Mouse (Mus musculus): Measurements from ENCODE around the gene Reep6.
"Not testable (repeated sequence)": the region's sequence is repeated elsewhere in the genome, so short reads cannot be mapped to it uniquely, and the experiment has no call there.

Reep6 gene

DNA sequence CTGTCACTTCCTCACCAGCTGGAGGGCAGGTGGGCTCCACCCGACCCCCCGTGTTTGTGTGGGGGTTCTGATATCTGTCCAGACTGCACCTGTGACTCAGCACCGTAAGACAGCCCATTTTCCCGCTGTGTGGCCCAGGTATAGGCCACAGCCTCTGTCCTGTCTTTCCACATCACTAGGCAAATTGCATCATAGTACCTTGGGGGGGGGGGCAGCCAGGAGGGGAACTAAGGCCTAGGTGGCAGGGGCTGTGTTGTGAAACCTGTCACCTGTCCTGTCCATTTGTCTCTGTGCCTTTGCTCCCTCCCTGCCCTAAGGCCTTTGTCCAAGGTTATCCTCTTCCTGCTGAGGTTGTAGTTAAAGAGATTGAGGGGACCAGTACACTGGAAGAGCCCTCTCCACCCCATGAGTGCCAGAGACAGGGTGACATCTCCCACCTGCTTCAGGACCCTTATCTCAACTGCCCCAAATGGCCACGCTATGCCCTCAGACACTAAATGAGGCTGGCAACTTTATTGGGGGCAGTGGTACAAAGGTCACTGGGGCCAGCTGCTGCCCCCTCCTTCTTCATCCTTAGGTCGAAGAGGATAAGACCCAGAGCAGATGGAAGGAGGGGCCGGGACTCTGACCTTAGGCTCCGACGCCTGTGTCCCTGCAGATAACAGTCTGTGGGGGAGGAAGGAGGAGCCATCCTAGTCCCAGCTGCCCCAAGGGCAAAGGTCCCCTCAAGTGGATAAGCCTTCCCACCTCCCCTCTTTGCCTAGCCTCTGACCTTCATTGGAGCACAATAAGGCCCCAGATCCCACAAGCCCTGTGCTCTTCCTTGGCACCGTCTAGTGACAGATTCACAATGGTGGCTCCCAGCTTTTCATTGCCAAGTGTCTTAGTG, 2.1 kb downstream of the Reep6 start:
- no peaks in the 10 kb centered on the region for H3K36me3 ChIP-seq (ENCODE audit: control insufficient read depth, insufficient read depth, low read length, poor library complexity, severe bottlenecking)
- DNase-seq (ENCODE audit: low read depth, low spot score) = no peak
- H3K27me3 ChIP-seq (ENCODE audit: control insufficient read depth, insufficient read depth, low read length, poor library complexity, severe bottlenecking) = no peaks in the 10 kb centered on the region

DNA sequence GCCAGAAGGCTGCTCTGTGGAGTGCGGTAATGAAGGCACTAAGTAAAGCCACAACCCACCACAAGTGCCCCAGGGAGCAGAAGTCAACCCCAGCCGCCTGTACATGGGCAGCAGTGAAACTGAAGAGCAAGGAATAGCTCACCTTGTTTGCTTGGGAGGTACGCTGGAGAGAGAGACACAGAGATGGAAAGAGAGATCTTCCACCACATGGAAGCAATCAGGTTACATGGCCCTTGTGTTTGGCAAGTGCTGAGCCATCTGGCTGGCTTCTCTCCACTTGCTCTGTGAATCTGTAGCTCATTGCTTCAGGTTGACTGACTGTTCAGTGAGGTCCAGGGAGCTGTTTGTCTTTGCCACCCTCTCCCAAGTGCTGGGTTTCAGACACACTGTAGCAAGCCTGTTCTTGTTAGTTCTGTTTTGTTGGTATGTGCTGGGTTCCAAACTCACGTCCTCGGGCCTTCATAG, 2.8 kb downstream of the Reep6 start:
- no peak for DNase-seq (ENCODE audit: low read depth, low spot score)
- Histone ChIP-seq H3K36me3 (ENCODE audit: control insufficient read depth, insufficient read depth, low read length, poor library complexity, severe bottlenecking) (no peaks in the 10 kb centered on the region), H3K27me3 (ENCODE audit: control insufficient read depth, insufficient read depth, low read length, poor library complexity, severe bottlenecking) (no peaks in the 10 kb centered on the region)

DNA sequence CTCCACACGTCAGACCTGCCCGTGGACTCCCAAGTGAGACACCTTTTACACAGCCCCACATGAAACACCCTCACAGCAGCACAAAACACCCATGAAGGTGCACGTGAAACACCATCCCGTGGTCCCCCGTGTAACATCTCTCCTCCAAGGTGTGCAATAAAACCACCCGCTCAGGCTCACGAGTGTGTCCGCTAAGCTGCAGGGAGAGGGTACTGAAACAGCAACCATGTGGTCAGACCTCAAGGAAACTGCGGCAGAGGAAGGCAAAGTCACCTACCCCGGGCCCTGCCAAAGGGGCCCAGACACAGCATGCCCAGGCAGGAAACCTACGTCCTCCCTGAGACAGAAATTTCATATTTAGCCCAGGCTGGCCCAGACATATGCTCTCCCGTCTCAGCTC, 6.5 kb downstream of the Reep6 start:
- no peak for DNase-seq (ENCODE audit: low read depth, low spot score)

DNA sequence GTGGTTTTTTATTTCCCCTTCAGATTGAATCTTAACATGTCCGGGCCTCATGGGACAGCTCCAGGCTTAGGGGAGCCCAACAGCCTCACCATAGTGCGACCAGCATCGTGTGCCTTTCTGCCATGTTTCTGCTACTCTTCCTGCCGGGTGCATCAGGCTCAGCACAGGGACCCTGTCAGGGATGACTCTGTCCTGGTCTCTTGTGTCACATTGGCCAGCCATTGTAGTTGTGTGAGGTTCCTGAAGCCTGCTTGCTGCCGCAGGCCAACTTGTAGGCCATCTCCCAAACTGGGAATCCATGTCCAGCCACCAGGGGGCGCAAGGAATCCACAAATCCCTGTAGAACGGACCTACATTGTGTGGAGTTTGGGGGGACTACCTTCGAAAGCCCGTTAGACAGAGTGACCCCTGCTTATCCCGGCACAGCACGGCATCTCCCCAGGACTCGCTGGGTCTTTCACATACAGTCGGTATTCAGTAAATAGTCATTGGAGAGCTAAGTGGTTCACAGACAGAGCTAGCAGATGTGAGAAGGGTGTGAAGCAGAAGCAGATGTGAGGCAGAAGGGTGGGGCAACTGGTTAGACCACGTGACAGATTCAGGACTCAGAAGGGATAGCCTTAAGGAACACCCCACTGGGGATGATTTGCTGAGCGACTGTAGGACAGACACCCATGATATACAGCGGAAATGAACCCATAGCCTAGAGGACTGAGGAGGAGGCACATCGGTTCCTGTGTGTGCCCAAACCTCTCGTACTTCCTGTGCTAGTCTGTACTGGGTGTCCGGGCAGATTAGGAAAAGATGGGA, 10.4 kb downstream of the Reep6 start:
- Histone ChIP-seq H3K27me3 (ENCODE audit: control insufficient read depth, insufficient read depth, low read length, poor library complexity, severe bottlenecking) (0 out of 2 replicates have a peak, but pooled peaks cover 2% of the 10 kb centered on the region), H3K36me3 (ENCODE audit: control insufficient read depth, insufficient read depth, low read length, poor library complexity, severe bottlenecking) (no peaks in the 10 kb centered on the region)
- DNase-seq (ENCODE audit: low read depth, low spot score) = peak; percentile 88

More for the DNA sequence above, 6.5 kb downstream of the Reep6 start:
- Histone ChIP-seq H3K36me3 (ENCODE audit: control insufficient read depth, insufficient read depth, low read length, poor library complexity, severe bottlenecking) (no peaks in the 10 kb centered on the region), H3K27me3 (ENCODE audit: control insufficient read depth, insufficient read depth, low read length, poor library complexity, severe bottlenecking) (no peaks in the 10 kb centered on the region)

DNA sequence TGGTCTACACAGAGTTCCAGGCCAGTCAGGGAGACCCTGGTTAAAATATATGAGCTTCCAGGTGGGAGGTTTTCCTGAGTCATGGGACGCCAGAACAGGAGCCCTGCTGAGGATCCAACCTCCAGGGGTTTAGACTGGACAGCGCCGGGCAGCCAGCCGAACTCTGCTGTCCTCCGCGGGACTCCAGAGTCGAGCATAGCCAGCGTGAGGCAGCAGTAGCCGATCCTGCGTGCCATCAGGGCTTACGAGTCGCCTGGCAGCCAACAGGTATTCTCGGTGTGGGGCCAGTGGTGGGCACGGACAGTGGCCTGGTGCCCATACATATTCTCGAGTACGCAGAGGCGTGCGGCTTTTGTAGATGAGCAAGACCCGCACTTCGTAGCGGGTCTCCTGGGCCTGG, 11.3 kb downstream of the Reep6 start:
- Histone ChIP-seq H3K27me3 (ENCODE audit: control insufficient read depth, insufficient read depth, low read length, poor library complexity, severe bottlenecking) (0 out of 2 replicates have a peak, but pooled peaks cover 2% of the 10 kb centered on the region), H3K36me3 (ENCODE audit: control insufficient read depth, insufficient read depth, low read length, poor library complexity, severe bottlenecking) (no peaks in the 10 kb centered on the region)
- DNase-seq (ENCODE audit: low read depth, low spot score) = no peak

DNA sequence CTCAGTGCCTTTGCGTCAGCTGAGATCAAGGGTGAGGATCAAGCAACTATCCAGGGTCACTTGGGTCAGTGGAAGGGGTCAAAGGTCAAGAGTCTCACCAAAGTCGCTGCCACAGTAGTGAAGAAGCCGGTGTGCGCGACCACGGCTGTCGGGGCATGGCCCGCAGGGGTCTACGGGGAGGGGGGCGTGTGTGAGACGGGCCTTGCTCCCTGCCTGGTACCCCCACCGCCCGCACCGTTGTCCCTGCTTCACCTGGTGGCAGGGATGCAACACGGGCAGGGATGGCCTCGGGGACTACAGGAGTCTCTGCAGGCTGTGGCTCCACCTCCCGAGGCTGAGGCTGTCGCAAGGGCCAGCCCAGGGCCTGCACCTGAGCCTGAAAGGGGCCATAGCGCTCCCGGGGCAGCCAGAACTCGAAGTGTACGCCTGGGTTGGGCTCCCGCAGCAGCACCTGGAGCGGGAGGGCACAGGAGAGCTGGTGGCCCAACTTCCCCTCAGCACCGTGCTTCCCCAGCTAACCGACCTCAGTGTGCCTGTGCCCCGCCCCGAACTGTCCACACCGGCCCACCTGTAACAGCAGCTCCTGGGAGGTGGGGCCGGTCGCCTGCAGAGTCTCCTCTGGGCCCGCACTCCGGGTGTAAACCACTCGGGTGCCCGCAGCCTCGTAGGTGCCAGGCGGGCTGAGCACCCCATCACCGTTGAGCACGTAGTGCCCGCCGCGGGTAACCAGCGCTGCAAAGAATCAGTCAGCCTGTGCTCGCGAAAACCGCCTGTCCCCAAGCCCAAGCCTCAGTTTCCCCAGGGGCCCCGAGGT, 11.9 kb downstream of the Reep6 start:
- H3K27me3 ChIP-seq (ENCODE audit: control insufficient read depth, insufficient read depth, low read length, poor library complexity, severe bottlenecking) = 0 out of 2 replicates have a peak, but pooled peaks cover 2% of the 10 kb centered on the region
- peak; percentile 51 for DNase-seq (ENCODE audit: low read depth, low spot score)
- no peaks in the 10 kb centered on the region for H3K36me3 ChIP-seq (ENCODE audit: control insufficient read depth, insufficient read depth, low read length, poor library complexity, severe bottlenecking)

DNA sequence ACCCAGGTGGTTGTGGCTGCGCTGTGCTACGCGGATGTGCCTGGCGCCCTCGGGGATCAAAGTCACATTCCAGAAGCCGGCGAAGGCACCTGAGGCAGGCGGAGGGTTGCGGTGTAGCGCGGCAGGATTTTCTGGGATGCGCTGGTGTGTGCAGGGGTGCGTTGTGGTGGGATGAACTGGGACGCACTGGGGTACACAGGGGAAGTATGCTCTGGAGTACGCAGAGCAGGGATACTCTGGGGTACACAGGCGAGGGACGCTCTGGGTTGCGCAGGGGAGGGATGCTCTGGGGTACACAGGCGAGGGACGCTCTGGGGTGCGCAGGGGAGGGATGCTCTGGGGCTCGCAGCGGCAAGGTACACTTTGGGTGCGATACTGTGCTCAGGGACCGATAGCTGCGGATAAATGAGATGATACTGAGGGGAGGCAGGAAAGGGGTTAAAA, 12.6 kb downstream of the Reep6 start:
- Histone ChIP-seq H3K36me3 (ENCODE audit: control insufficient read depth, insufficient read depth, low read length, poor library complexity, severe bottlenecking) (no peaks in the 10 kb centered on the region), H3K27me3 (ENCODE audit: control insufficient read depth, insufficient read depth, low read length, poor library complexity, severe bottlenecking) (0 out of 2 replicates have a peak, but pooled peaks cover 2% of the 10 kb centered on the region)
- no peak for DNase-seq (ENCODE audit: low read depth, low spot score)

DNA sequence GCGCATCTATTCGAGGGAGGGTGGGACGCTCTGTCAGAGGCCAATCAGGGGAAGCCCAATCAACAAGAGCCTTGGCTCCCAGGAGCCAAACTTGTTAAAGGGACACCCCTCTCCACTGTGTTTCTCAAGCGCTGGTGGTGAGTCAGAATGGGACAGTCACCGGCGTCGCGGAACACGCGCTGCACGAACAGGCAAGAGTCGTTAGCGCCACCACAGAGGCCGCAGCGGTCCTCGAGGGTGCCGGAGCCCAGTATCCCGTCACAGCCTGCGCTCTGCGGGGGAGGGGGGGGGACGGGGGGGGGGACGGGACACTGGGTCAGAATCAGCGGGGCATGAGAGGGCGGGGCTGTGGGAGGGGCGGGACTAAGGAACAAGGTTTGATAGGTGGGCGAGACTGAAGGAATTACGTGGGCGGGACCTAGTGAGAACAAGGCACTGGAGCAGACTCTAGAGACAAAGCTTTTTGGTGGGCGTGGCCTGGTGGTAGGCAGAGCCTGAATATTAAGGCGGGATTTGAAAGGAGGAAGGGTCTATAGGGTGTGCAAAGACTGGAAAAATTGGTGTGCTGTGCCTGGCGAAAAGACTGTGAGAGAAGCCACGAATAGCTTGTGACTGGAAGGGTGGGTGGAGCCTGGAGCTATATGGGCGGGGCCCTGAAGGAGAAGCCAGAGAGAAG, 13.1 kb downstream of the Reep6 start:
- Histone ChIP-seq H3K36me3 (ENCODE audit: control insufficient read depth, insufficient read depth, low read length, poor library complexity, severe bottlenecking) (no peaks in the 10 kb centered on the region), H3K27me3 (ENCODE audit: control insufficient read depth, insufficient read depth, low read length, poor library complexity, severe bottlenecking) (0 out of 2 replicates have a peak, but pooled peaks cover 2% of the 10 kb centered on the region)
- peak; percentile 86 for DNase-seq (ENCODE audit: low read depth, low spot score)

DNA sequence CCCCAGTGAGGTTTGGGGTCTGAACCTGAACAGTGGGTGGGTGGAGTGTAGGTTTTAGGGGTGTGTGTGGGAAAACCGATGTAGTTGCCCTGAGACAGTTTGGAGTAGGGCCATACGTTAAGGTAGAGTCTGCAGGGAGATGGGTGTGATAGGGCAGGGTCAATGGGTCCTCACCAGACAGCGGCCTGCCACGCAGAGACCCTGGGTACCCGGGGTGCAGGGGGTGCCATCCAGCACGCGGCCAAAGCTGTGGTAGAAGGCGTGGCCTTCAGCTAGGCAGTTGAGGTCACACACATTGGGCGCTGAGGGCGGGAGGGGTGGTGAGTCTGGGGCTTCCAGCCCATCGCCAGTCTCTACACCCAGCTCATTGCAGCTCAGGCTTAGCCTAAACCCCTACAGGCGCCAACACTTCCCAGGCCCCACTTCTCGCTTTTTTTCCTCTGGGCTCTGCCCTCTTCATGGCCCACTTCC, 13.7 kb downstream of the Reep6 start:
- no peak for DNase-seq (ENCODE audit: low read depth, low spot score)
- Histone ChIP-seq H3K27me3 (ENCODE audit: control insufficient read depth, insufficient read depth, low read length, poor library complexity, severe bottlenecking) (0 out of 2 replicates have a peak, but pooled peaks cover 3% of the 10 kb centered on the region), H3K36me3 (ENCODE audit: control insufficient read depth, insufficient read depth, low read length, poor library complexity, severe bottlenecking) (no peaks in the 10 kb centered on the region)

DNA sequence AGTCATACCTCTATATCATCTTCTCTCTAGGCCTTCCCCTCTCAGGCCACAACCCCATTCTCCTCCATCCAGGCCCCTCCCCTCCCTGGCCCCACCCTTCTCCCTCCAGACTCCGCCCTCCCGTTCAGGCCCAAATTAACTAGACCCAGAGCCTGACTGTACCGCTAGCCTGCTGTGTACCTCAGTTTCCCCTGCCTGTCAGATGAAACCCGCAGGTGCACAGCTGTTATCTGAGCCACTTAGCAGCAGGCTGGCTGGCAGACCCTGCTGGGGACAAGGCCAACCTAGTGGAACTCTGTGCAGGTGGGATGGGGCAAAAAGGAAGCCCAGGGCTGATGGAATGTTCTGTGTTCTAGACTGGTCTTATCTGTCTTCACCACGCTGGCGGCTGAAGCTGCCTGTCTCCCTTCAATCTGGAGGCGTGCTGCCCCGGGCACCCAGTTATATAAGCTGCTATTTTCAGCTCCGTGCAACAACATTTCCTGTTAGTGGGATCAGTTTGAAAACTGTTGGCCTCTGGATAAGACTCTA, 14.4 kb downstream of the Reep6 start:
- H3K27me3 ChIP-seq (ENCODE audit: control insufficient read depth, insufficient read depth, low read length, poor library complexity, severe bottlenecking) = 0 out of 2 replicates have a peak, but pooled peaks cover 5% of the 10 kb centered on the region
- no peak for DNase-seq (ENCODE audit: low read depth, low spot score)
- no peaks in the 10 kb centered on the region for H3K36me3 ChIP-seq (ENCODE audit: control insufficient read depth, insufficient read depth, low read length, poor library complexity, severe bottlenecking)

DNA sequence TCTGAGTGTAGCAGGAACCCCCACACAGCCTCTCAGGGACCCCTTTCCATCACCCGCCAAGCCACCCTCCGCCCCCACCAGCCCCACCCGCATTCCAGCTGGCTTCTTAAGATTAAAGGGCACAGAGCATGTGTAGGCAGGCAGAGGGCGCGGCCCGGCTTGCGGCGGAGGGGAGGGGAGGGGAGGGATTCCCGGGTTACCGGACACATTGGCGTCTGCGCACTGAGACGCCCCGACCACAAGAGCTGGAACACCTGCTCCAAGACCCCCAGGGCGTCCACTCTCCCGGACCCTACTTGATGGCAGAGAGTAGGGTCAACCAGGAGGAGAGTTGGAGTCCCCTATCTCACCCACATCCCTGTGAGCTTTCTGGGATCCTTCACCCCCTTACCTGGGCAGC, 15.4 kb downstream of the Reep6 start:
- no peaks in the 10 kb centered on the region for H3K36me3 ChIP-seq (ENCODE audit: control insufficient read depth, insufficient read depth, low read length, poor library complexity, severe bottlenecking)
- H3K27me3 ChIP-seq (ENCODE audit: control insufficient read depth, insufficient read depth, low read length, poor library complexity, severe bottlenecking) = 0 out of 2 replicates have a peak, but pooled peaks cover 5% of the 10 kb centered on the region
- DNase-seq (ENCODE audit: low read depth, low spot score) = no peak

DNA sequence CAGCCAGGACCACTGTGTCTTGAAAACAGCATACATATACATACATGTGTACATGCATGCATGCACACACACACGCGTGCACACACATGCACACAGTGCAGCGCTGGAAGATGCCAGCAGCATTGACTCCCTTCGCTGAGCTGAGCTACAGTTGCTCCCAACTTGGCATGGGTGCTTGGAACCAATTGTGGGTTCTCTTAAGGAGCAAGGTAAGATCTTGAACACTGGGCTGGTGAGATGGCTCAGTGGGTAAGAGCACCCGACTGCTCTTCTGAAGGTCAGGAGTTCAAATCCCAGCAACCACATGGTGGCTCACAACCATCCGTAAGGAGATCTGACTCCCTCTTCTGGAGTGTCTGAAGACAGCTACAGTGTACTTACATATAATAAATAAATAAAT, 16.2 kb downstream of the Reep6 start:
- H3K27me3 ChIP-seq (ENCODE audit: control insufficient read depth, insufficient read depth, low read length, poor library complexity, severe bottlenecking); H3K36me3 ChIP-seq (ENCODE audit: control insufficient read depth, insufficient read depth, low read length, poor library complexity, severe bottlenecking); DNase-seq (ENCODE audit: low read depth, low spot score): not testable (repeated sequence)

DNA sequence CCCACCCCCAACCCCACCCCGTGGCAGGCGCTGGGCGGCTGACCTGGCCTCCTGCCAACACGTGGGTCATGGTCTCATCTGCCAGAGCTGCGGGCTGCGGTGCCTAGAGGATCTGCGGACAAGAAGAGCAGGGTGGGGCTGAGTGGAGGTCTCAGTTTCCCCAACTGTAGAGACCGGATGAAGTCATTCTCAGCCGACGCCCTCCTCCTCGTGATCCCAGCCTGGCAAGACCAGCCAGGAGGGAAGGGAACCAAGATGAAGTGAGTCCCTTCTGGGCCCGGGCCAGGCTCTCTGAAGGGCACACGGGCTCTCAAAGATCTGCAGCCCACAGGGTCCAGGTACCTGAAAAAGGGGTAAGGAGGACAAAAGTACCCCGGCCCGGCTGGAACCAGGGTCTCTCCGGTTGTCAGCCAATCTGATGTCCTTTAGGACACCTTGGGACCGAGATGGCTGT, 17.8 kb downstream of the Reep6 start:
- 0 out of 2 replicates have a peak, but pooled peaks cover 5% of the 10 kb centered on the region for H3K27me3 ChIP-seq (ENCODE audit: control insufficient read depth, insufficient read depth, low read length, poor library complexity, severe bottlenecking)
- no peaks in the 10 kb centered on the region for H3K36me3 ChIP-seq (ENCODE audit: control insufficient read depth, insufficient read depth, low read length, poor library complexity, severe bottlenecking)
- no peak for DNase-seq (ENCODE audit: low read depth, low spot score)
